Mouse (Mus musculus) adrenal gland, adult 10 weeks (tissue): ENCODE results near the gene Mmgt1. TPM values are rescaled to one million over a fixed set of nuclear protein-coding genes. Genes with fewer than 3 reads are reported as not detected.

Source experiments
- polyA plus RNA-seq: library from polyadenylated mRNA; stranded (reverse); fragments of 350-450 nt; fragmentation: Illumina TruSeq; extraction: RNeasy Lipid Tissue Mini Kit (QIAGEN cat#74804); gene quantifications from one replicate; pipeline ENCODE4 v1.2.3, GENCODE M21; 2014; ENCODE audit warnings: low read depth, low replicate concordance

Gene Mmgt1
- 140 TPM for polyA plus RNA-seq

DNA sequence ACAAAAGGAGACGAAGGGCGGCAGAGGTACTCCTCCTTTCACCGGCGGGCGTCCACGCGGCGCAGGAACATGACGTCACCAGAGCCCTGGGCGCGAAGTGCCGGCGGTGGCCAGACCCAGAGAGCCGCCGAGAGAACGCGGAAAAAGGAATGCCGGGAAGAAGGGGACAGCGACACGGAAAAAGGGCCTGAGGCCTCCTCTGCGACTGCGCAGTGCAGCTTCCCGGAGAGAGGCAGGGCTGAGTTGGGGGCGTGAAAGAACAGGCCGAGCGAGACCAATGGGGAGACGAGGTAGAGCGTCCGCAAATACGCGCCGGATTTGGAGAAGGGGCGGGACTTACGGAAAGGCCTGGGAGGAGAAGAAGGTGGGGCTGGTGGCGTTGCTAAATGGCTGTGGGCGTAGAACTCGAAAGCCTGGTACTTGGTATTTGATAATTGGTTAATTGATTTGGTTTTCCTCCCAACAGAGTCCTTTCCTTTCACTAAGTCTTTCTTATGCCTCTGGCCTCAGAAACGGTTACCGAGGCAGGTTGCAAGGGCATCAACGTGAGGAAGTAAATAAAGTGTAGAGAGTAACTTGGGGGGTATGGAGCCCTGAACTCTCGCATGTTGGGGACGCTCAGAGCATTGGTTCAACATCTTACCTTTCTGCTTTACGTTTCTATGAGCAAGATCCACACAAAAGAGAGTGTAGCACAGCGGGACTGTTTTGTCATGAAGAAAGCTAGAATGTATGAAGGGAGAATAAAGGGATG, at the start of gene Mmgt1:
Gene Mmgt1 (minus strand): TSS at position 183 of the 754 bp plus-strand sequence.

DNA sequence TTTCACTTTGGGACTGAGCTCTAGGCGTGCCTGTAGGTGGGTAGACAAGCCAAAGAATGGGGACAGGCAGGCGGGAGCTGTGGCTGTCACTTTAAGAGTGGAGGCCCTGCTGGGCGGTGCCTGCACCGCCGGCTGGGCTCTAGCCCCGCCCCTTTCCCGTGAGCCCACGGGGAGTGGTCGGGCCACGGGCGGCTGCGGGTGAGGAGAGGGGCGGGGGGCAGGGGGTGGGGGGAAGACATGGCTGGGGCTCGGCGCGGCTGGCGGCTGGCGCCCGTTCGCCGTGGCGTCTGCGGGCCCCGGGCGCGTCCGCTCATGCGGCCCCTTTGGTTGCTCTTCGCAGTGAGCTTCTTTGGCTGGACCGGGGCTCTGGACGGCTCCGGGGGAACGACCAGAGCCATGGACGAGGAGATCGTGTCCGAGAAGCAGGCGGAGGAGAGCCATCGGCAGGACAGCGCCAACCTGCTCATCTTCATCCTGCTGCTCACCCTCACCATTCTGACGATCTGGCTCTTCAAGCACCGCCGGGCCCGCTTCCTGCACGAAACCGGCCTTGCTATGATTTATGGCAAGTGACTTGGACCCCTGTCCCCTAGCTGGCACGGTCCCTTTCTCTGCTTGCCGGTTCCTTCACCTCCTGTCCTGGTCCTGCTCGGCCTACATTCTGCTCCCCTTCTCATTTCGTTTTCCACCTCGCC, 11.9 kb upstream of the Mmgt1 start, which contains the start of gene Slc9a6:
Gene Slc9a6 (plus strand): TSS at position 135 of the 695 bp plus-strand sequence.

DNA sequence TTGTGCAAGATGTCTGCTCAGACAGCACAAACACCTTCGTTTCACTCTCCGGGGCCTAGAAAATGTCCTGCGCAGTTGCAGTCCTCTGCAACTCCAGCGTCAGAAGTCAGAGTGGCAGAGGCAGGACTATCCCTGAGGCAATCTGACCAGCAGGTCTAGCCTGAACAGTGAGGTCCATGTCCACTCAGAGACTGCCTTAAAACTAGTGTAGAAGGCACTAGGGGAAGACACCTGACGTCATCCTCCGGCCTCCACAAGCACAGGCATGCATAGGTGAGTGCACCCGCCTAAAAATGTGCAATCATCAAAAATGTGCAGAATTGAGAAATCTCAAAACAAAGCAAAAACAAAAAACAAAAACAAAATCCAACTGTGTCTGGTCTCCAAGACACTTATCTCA, 48.4 kb downstream of the Mmgt1 start, which contains the start of gene Gm648:
Gene Gm648 (minus strand): TSS at position 101 of the 400 bp plus-strand sequence.

Other genes with a start within 250 kb of the Mmgt1 start
- gene Smim10l2a, start 223.5 kb downstream of the Mmgt1 start, polyA plus RNA-seq: not detected
- gene Gm2174, start 150.1 kb downstream of the Mmgt1 start, polyA plus RNA-seq: not detected
- 93.3 TPM for gene Ints6l, start 143.2 kb downstream of the Mmgt1 start, polyA plus RNA-seq
- gene Gm10477, start 73.3 kb downstream of the Mmgt1 start, polyA plus RNA-seq: not detected
- not detected for gene Gm648, start 48.5 kb downstream of the Mmgt1 start, polyA plus RNA-seq
- 96.5 TPM for gene Slc9a6, start 11.7 kb upstream of the Mmgt1 start, polyA plus RNA-seq
- 72.8 TPM for gene Fhl1, start 133.7 kb upstream of the Mmgt1 start, polyA plus RNA-seq
- 3.7 TPM for gene Map7d3, start 224.3 kb upstream of the Mmgt1 start, polyA plus RNA-seq